Mouse (Mus musculus) erythroblast, embryonic 14.5 days (primary cell): ENCODE results near the gene Col8a1.

Source experiments
- GATA1 ChIP-seq: IDR thresholded peaks from 2 replicates; pipeline ENCODE4 v1.6.1; 2012; ENCODE audit warnings: low read length, inconsistent platforms, mixed read lengths
- TAL1 ChIP-seq: IDR thresholded peaks from 3 replicates; pipeline ENCODE4 v1.6.1; 2012; ENCODE audit warnings: low read length, inconsistent platforms, mixed read lengths

DNA sequence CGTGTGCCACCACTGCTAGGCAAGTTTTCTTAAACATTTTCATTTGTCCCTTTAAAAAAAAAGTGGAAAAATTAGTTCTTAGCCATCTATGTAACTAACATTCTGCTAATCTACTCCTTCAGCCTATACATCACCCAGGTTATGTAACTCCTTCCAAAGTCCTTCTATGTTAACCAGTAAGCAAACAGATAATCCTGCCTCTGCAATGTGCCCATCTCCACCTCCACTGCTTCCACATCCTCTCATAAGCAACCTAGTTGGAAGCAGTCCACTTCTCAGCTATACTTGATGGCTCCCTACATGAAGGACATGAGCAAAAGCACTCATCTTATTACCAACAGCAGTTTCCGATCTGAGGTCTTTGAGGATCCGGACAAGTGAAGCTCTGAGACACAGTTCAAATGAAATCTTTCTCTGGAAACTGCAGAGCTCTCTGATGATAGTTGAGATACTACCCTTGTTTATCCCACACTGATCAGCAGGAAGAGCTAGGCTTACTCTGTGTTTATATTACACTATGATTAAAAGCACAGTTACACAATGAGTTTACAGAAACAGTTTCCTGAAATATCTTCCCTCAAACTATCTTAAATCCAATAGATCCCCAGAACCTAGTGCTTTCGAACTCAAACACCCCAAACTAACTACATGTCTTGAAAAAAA lies 157.1 kb downstream of the Col8a1 start:
- no peak for TF ChIP-seq GATA1
- no peak for TF ChIP-seq TAL1
